Comparison of ENCODE assay signal across 9 mouse cellular contexts in the genomic region with DNA sequence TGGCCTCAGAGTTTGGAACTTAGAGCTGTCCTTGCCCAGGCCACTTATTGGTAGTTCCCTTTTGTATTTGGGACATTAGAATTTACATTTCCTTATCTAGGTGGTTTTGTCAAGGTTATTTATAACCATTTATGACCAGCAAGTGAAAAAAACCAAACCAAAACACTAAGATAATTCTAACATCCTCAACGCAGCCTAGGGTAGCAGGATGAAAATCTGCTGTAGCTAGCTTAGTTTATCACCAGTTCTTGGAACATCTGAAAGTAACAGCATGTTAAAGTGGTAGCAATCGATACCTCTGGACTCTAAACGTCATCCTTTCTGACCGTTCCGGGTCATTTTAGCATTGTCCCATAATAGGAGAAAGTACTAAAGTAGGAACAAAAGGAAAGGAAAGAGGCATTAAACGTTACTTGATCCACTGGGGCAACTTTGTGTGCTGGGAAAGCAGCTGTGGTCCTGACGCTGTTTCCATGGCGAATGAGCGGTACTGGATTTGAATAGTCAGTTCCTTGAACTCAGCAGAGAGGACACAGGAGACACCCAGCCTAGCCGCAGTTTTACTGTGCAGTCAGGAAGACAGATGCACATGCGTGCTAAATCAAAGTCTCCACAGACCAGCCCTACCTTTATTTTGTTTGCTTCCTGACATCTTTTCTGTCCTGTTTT. TPM values are rescaled to one million over a fixed set of nuclear protein-coding genes. Genes with fewer than 3 reads are reported as not detected.
DNase-seq lines count a peak whose midpoint lies in the region; ATAC-seq and TF ChIP-seq lines count a peak whose summit lies in the region.
"Had no signal": no experiment of that assay in that cellular context is flagged by ENCODE, and none has a peak within 500 bp of the region (broad histone marks: within the 10 kb centered on the region; RNA-seq: fewer than 3 reads in every experiment).

No protein-coding gene starts in this region.

- no peak; the same call in 1 of the 2 replicates for ATAC-seq in kidney, embryonic 15.5 days (replicated peaks; ENCODE audit: low FRiP score)
- 0 out of 2 replicates have a peak, but pooled peaks have one; percentile 37 for ATAC-seq in forebrain, postnatal 0 days

- H3K4me3 ChIP-seq in kidney, embryonic 15.5 days (replicated peaks), result no peak overlapping the region
- H3K4me3 ChIP-seq in brown adipose tissue, adult 24 weeks (ENCODE audit: insufficient read depth, low read depth, low read length), result no peak overlapping the region
- no peak overlapping the region for H3K4me3 ChIP-seq in forebrain, postnatal 0 days (ENCODE audit: low read depth, low read length)
- H3K4me3 ChIP-seq in myocyte, result no peak overlapping the region

- no peak overlapping the region for H3K4me2 ChIP-seq in kidney, embryonic 15.5 days
- H3K4me2 ChIP-seq in forebrain, postnatal 0 days (ENCODE audit: low read depth), result no peak overlapping the region
- H3K4me2 ChIP-seq in myocyte (ENCODE audit: low read depth), result peak overlapping the region; percentile 99

- no peaks in the 10 kb centered on the region for H3K36me3 ChIP-seq in kidney, embryonic 15.5 days
- no peaks in the 10 kb centered on the region for H3K36me3 ChIP-seq in forebrain, postnatal 0 days (ENCODE audit: insufficient read depth)
- H3K36me3 ChIP-seq in myocyte (ENCODE audit: control insufficient read depth, insufficient read depth), result no peaks in the 10 kb centered on the region

- H3K9me3 ChIP-seq in kidney, embryonic 15.5 days (replicated peaks), result no peaks in the 10 kb centered on the region
- no peaks in the 10 kb centered on the region for H3K9me3 ChIP-seq in forebrain, postnatal 0 days (ENCODE audit: low read length)

- H3K4me1 ChIP-seq in kidney, embryonic 15.5 days, result peaks cover 23% of the 10 kb centered on the region
- H3K4me1 ChIP-seq in brown adipose tissue, adult 24 weeks (ENCODE audit: control insufficient read depth, insufficient read depth, insufficient read length, low read length), result peaks cover 11% of the 10 kb centered on the region
- peaks cover 3% of the 10 kb centered on the region; the same call in 1 of the 2 replicates for H3K4me1 ChIP-seq in forebrain, postnatal 0 days (ENCODE audit: insufficient read depth)

- no peaks in the 10 kb centered on the region for H3K27me3 ChIP-seq in kidney, embryonic 15.5 days
- peaks cover 30% of the 10 kb centered on the region for H3K27me3 ChIP-seq in forebrain, postnatal 0 days (ENCODE audit: insufficient read depth, low read length)
- H3K27me3 ChIP-seq in myocyte (ENCODE audit: control insufficient read depth, insufficient read depth, insufficient read length), result no peaks in the 10 kb centered on the region

- DNase-seq in kidney, postnatal 10 days, result no peak
- peak; percentile 24 for DNase-seq in forebrain, postnatal 0 days
- no peak for DNase-seq in cerebellum, postnatal 36 days
- DNase-seq in T-cell, adult 2 months (ENCODE audit: low spot score), result no peak
- DNase-seq in right cerebral cortex, postnatal 25 days, result no peak
- DNase-seq: kidney, postnatal 4 days had no signal

- H3K9ac ChIP-seq in kidney, embryonic 15.5 days, result no peak overlapping the region
- no peak overlapping the region for H3K9ac ChIP-seq in forebrain, postnatal 0 days

- TF ChIP-seq CTCF in forebrain, postnatal 0 days (IDR thresholded peaks at IDR 0.05; ENCODE audit: low read depth), result no peak

- TF ChIP-seq POLR2A in myocyte (IDR thresholded peaks at IDR 0.05; ENCODE audit: insufficient read length, low read depth), result no peak

- WGBS in kidney, embryonic 15.5 days, result 51% methylated on average over 11 of the region's 11 CpGs
- WGBS in forebrain, postnatal 0 days, result 18% methylated on average over 11 of the region's 11 CpGs

- H3K27ac ChIP-seq in kidney, embryonic 15.5 days, result peak overlapping the region; percentile 30; the same call in 1 of the 2 replicates
- H3K27ac ChIP-seq in brown adipose tissue, adult 24 weeks (replicated peaks; ENCODE audit: low read depth, low read length), result peak overlapping the region; percentile 34
- no peak overlapping the region for H3K27ac ChIP-seq in forebrain, postnatal 0 days (ENCODE audit: low read depth, low read length)

- H3K79me2 ChIP-seq in myocyte (ENCODE audit: control insufficient read depth, insufficient read depth), result peaks cover 53% of the 10 kb centered on the region

- no peak overlapping the region for H3ac ChIP-seq in myocyte (ENCODE audit: control insufficient read depth, insufficient read length)

TF ChIP-seq in myocyte, 11 proteins besides CTCF, POLR2A, EP300 and RAD21:
- TF ChIP-seq MYOD1 (IDR thresholded peaks at IDR 0.05; ENCODE audit: control insufficient read depth in 1 of 3, insufficient read length in 2 of 3, low read depth in 2 of 3) (no peak), CEBPB (IDR thresholded peaks at IDR 0.05; ENCODE audit: insufficient read depth, poor library complexity, severe bottlenecking) (no peak), E2F4 (IDR thresholded peaks at IDR 0.05; ENCODE audit: insufficient read depth) (no peak), USF1 (IDR thresholded peaks at IDR 0.05; ENCODE audit: low read depth) (no peak), TCF12 (IDR thresholded peaks at IDR 0.05; ENCODE audit: insufficient read depth, poor library complexity, severe bottlenecking) (no peak), REST (IDR thresholded peaks at IDR 0.05; ENCODE audit: insufficient read depth, insufficient read length) (no peak), SRF (IDR thresholded peaks at IDR 0.05; ENCODE audit: control insufficient read depth, insufficient read length, low read depth) (no peak), POLR2AphosphoS2 (IDR thresholded peaks at IDR 0.05; ENCODE audit: insufficient read length, low read depth) (no peak), MAX (IDR thresholded peaks at IDR 0.05; ENCODE audit: low read depth) (no peak), MYOG (IDR thresholded peaks at IDR 0.05; ENCODE audit: control insufficient read depth in 1 of 3, insufficient read depth in 1 of 3, insufficient read length in 2 of 3, low read depth in 2 of 3) (no peak), TCF3 (IDR thresholded peaks at IDR 0.05; ENCODE audit: insufficient read length, low read depth) (no peak)

RNA-seq across cellular contexts. Expression of gene Lgr4, which starts 42.1 kb away (rescaled TPM):
- 27.8 and 28.0 TPM in 2 replicates for polyA plus RNA-seq in kidney, embryonic 15.5 days (2015; fragmentation: Nextera tagmentation; extraction: Ambion mirVana)
- polyA plus RNA-seq in brown adipose tissue, adult 24 weeks (2012; ENCODE audit: insufficient read depth, insufficient read length, missing spikeins), result 8.6 and 9.6 TPM in 2 replicates
- total RNA-seq in forebrain, postnatal 0 days (2014; rRNA removed), result 18.1 and 26.7 TPM in 2 replicates
- polyA plus RNA-seq in forebrain, postnatal 0 days (2015; fragmentation: Nextera tagmentation; extraction: Ambion mirVana), result 4.6 and 5.6 TPM in 2 replicates
- 3.8 TPM for polyA plus RNA-seq in myocyte (2012; fragmentation: generic; extraction: Trizol)

RNA-seq across cellular contexts. Expression of gene Ccdc34, which starts 58.1 kb away (rescaled TPM):
- polyA plus RNA-seq in kidney, embryonic 15.5 days (2015; fragmentation: Nextera tagmentation; extraction: Ambion mirVana), result 47.1 and 49.5 TPM in 2 replicates
- polyA plus RNA-seq in brown adipose tissue, adult 24 weeks (2012; ENCODE audit: insufficient read depth, insufficient read length, missing spikeins), result 5.8 and 6.3 TPM in 2 replicates
- 27.3 and 27.5 TPM in 2 replicates for total RNA-seq in forebrain, postnatal 0 days (2014; rRNA removed)
- 26.6 and 27.3 TPM in 2 replicates for polyA plus RNA-seq in forebrain, postnatal 0 days (2015; fragmentation: Nextera tagmentation; extraction: Ambion mirVana)
- 11.0 TPM for polyA plus RNA-seq in myocyte (2012; fragmentation: generic; extraction: Trizol)
